Mouse (Mus musculus): ENCODE measurements around the gene Atg16l2. TPM values are rescaled to one million over a fixed set of nuclear protein-coding genes. Genes with fewer than 3 reads are reported as not detected.

The Atg16l2 gene
- polyA plus RNA-seq (2017; shearing (Covaris generic)) = 100.0 TPM

DNA sequence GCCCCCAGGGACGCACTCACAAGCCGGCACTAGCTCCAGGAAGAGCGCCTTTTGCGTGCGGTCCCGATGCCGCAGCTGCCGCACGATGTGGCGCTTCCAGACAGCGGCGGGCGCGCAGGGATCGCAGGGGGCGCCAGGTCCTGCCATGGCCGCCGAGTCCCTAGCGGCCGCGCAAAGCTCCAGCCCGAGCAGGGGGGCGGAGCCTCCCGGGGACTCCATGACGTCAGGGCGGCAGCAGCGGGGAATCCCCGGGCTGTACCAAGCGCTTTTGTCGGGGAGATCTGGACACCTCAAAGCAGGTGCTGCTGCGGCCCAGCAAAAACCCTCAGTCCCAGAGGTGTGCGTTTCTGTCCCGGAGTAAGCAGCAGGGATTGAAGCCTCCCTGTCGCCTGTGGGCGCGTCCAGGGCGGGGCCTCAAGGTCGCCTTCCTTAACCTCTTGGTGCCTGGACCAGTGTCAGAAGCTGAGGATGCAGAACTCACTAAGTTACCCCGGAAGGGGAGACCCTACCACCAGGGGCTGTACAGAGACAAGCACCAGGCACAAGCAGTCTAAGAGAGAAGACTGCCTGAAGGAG lies at the start of gene Atg16l2:
Atg16l2 (minus strand) TSS at position 371 of the 576 bp plus-strand sequence.

GRCm38 (mm10) chr7:101347767-101348270 lies 45.8 kb upstream of the Atg16l2 start, which contains the start of gene Arap1:
TSS of gene Arap1 (plus strand) at chr7:101348067.

DNA sequence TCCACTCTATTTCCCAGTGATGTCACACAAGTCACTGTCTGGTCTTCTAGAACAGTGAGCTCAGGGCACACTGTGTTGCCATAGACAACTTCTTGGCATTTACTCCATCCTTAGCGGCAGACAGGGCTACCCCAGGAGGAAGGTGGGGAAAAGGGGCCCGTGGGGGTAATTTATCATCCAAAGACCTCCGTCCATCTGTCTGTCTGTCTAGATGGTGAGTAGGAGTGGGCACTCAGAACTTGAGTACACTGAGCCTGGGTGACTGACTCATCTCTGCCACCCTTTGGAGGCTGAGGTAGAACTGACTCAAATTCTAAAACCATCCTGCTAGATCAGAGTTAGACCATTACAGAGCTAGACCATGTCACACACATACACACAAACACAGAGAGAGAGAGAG lies 15.0 kb upstream of the Atg16l2 start, which contains the start of gene Stard10:
Stard10 (plus strand) TSS at position 73 of the 400 bp plus-strand sequence.

Other genes starting within 250 kb of the Atg16l2 start
- 43.9 TPM for gene Fchsd2, start 209.4 kb downstream of the Atg16l2 start, polyA plus RNA-seq (2017; shearing (Covaris generic))
- gene Stard10, start 14.8 kb upstream of the Atg16l2 start, polyA plus RNA-seq (2017; shearing (Covaris generic)) = 5.0 TPM
- 136 TPM for gene Arap1, start 45.8 kb upstream of the Atg16l2 start, polyA plus RNA-seq (2017; shearing (Covaris generic))
- gene Gm45837, start 108.6 kb upstream of the Atg16l2 start, polyA plus RNA-seq (2017; shearing (Covaris generic)) = 89.4 TPM
- gene Pde2a, start 119.4 kb upstream of the Atg16l2 start, polyA plus RNA-seq (2017; shearing (Covaris generic)) = 58.9 TPM